Mouse (Mus musculus) embryonic stem cell, embryonic (primary cell): ENCODE results near the gene Eef1a2.

Experiments used
- CTCF ChIA-PET, 4 experiments: fragments of 300-600 bp in 2 of 4; fragments of 350-600 bp in 2 of 4; sonication (Branson Sonifier 250); formaldehyde crosslinking; loops; one replicate each; lab custom pipeline; 2022; ENCODE audit warnings: inconsistent platforms in 2 of 4; lab: Charles Lee
- POLR2A ChIA-PET, 4 experiments: fragments of 300-600 bp in 2 of 4; fragments of 350-600 bp in 2 of 4; sonication (Branson Sonifier 250); formaldehyde crosslinking; loops; one replicate each; lab custom pipeline; 2022; ENCODE audit warnings: antibody characterized with exemption in 4 of 4, inconsistent platforms in 1 of 4; lab: Charles Lee

Eef1a2 gene

GRCm38 (mm10) chr2:181156248-181157121 is at the start of gene Eef1a2:
Gene Eef1a2, minus strand, starts transcription at chr2:181157014.
- ChIA-PET CTCF (interaction anchor here in 2 of 4 experiments (0.6 to 1.1 kb wide), 4 partner anchors 34 to 176 kb away, joined by 3 to 4 read pairs (median 3); no protein-coding TSS in a partner anchor), POLR2A (interaction anchor here in 2 of 4 experiments (0.6 to 1.4 kb wide), 8 partner anchors 13 to 1351 kb away, joined by 3 to 7 read pairs (median 3); partner anchors contain the start of gene Ppdpf (in 1 of the 2))

DNA sequence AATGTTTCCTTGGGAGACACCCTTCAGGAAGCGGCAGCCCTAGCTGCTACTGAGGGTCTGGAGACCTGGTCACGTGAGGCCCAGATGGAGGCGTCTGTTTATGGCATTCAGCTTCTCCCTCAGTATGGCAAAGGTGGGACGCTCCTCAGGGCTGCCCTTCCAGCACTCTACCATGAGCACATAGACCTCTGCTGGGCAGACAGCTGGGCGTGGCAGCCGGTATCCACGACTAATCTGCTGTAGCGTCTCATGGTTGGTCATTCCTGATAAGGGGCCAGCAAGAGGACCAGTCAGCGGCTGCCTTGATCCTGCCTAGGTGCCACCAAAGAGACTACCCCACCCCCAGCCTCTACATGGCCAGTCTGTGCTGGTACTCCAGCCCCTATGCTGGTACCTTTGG is 49.3 kb upstream of the Eef1a2 start:
- ChIA-PET CTCF (no interaction called here), POLR2A (interaction anchor here in 1 of 4 experiments (0.9 kb wide), 1 partner anchor 27 kb away, joined by 3 read pairs; no protein-coding TSS in a partner anchor)

DNA sequence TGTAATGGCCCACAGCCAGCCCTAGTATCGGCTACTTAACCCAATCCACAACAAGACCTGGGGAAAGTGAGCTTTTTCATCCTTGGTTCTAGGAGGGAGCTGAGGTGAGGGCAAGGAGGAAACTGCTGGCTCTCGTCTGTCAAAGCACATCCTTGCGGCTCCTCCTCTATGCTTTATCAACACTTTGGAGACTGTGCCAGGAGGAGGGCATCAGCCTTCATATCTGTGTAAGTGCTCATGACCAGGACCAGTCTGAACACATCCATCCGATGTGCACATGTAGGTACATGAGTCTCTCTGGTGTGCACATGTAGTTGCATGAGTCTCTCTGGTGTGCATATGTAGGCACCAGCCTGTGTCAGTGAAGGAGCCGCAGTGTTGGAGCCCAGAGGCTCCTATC is 48.9 kb upstream of the Eef1a2 start:
- ChIA-PET CTCF (no interaction called here), POLR2A (interaction anchor here in 1 of 4 experiments (0.9 kb wide), 1 partner anchor 27 kb away, joined by 3 read pairs; no protein-coding TSS in a partner anchor)

- CTCF ChIA-PET = interaction anchor here in 1 of 4 experiments (0.6 kb wide), 2 partner anchors 39 to 47 kb away, joined by 3 to 4 read pairs; partner anchors contain the start of gene Helz2
- POLR2A ChIA-PET = interaction anchor here in 2 of 4 experiments (0.6 to 1.4 kb wide), 4 partner anchors 9 to 74 kb away, joined by 3 to 4 read pairs (median 3); partner anchors contain the start of gene Ppdpf (in 1 of the 2)
Measured at GRCm38 (mm10) chr2:181202886-181203285, 46.1 kb upstream of the Eef1a2 start.

GRCm38 (mm10) chr2:181202422-181202821 is 45.6 kb upstream of the Eef1a2 start, which contains the start of gene Ptk6:
Gene Ptk6, minus strand, starts transcription at chr2:181202789.
- POLR2A ChIA-PET = interaction anchor here in 2 of 4 experiments (0.6 to 1.4 kb wide), 4 partner anchors 10 to 74 kb away, joined by 3 to 4 read pairs (median 3); partner anchors contain the start of gene Ppdpf (in 1 of the 2)
- CTCF ChIA-PET = interaction anchor here in 1 of 4 experiments (0.6 kb wide), 1 partner anchor 40 kb away, joined by 3 read pairs; the partner anchor contains the start of gene Helz2

DNA sequence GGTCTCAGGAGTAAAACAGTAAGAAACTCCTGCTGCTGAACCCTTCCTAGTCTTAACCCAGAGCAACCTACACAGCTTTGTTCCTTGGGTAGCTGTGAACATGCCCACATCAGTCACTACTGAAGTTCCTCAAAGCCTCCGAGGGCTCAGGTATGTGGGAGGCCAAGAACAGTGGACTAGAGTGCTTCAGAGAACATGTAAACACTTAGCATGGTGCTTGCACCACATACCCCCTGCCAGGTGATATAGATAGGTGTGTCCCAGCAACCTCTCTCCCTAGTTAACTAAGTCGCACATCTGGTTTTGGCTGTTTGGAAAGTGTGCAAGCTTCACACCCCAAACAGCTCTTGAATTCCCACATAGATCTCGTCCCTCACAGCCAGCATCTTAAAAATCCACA is 44.8 kb upstream of the Eef1a2 start:
- POLR2A ChIA-PET = interaction anchor here in 2 of 4 experiments (0.6 to 1.1 kb wide), 2 partner anchors 15 to 252 kb away, joined by 3 to 4 read pairs; partner anchors contain the start of gene Ppdpf (in 1 of the 2)
- CTCF ChIA-PET = no interaction called here

GRCm38 (mm10) chr2:181196628-181197300 is 40.0 kb upstream of the Eef1a2 start:
- CTCF ChIA-PET = interaction anchor here in 1 of 4 experiments (0.6 kb wide), 1 partner anchor 45 kb away, joined by 3 read pairs; the partner anchor contains the start of gene Helz2
- POLR2A ChIA-PET = interaction anchor here in 2 of 4 experiments (1.4 to 2.1 kb wide), 2 partner anchors 10 to 11 kb away, joined by 3 to 8 read pairs; partner anchors contain the start of gene Ppdpf (in 1 of the 2)

- CTCF ChIA-PET = interaction anchor here in 1 of 4 experiments (0.7 kb wide), 1 partner anchor 114 kb away, joined by 4 read pairs; no protein-coding TSS in a partner anchor
- POLR2A ChIA-PET = interaction anchor here in 1 of 4 experiments (1.0 to 1.3 kb wide), 4 partner anchors 10 to 27 kb away, joined by 3 read pairs; partner anchors contain the start of genes Fndc11, Ptk6 and Srms
Measured at GRCm38 (mm10) chr2:181193044-181193443, 36.2 kb upstream of the Eef1a2 start.

GRCm38 (mm10) chr2:181191936-181192335 is 35.1 kb upstream of the Eef1a2 start:
- ChIA-PET CTCF (no interaction called here), POLR2A (interaction anchor here in 1 of 4 experiments (1.1 to 1.3 kb wide), 2 partner anchors 11 to 21 kb away, joined by 3 read pairs; partner anchors contain the start of genes Ptk6 and Srms)

GRCm38 (mm10) chr2:181191385-181191784 is 34.6 kb upstream of the Eef1a2 start:
- CTCF ChIA-PET = interaction anchor here in 1 of 4 experiments (0.7 kb wide), 1 partner anchor 22 kb away, joined by 4 read pairs; the partner anchor contains the start of gene Srms
- POLR2A ChIA-PET = interaction anchor here in 2 of 4 experiments (1.1 to 1.5 kb wide), 4 partner anchors 22 to 410 kb away, joined by 3 to 5 read pairs (median 4); partner anchors contain the start of gene Fndc11 (in 1 of the 2)

- POLR2A ChIA-PET = interaction anchor here in 3 of 4 experiments (0.5 to 3.5 kb wide), 22 partner anchors 9 to 181 kb away, joined by 3 to 21 read pairs (median 5); partner anchors contain the start of genes Fndc11 (in 2 of the 3), Srms (in 2 of the 3), Arfrp1 (in 1 of the 3) and Zgpat (in 1 of the 3)
- CTCF ChIA-PET = interaction anchor here in 3 of 4 experiments (0.6 to 1.6 kb wide), 11 partner anchors 9 to 489 kb away, joined by 3 to 4 read pairs (median 3); partner anchors contain the start of genes Arfrp1 (in 1 of the 3), Srms (in 1 of the 3) and Zgpat (in 1 of the 3)
Measured at GRCm38 (mm10) chr2:181189321-181189720, 32.5 kb upstream of the Eef1a2 start.

DNA sequence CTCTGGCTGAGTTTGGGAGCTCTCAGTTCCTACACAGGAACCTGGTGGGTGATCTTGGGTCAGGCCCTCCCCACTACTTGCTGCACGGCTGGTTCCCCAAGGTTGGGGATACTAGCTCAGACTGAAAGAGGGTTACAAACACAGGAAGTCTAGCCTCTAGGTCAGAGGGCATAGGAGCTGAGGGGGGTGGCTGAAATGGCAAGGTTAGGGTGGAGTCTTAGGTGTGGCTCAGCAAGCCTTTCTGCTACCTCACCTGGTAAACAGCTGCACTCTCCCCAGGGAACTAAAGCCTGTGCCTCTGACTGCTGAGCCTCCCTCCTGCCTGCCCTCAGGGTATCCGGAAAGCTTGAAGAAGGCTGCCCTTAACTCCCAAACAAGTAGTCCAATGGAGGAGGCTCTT is 31.9 kb upstream of the Eef1a2 start:
- CTCF ChIA-PET = interaction anchor here in 3 of 4 experiments (0.7 to 2.7 kb wide), 10 partner anchors 10 to 490 kb away, joined by 3 to 43 read pairs (median 3); partner anchors contain the start of genes Arfrp1 (in 1 of the 3), Srms (in 1 of the 3) and Zgpat (in 1 of the 3)

GRCm38 (mm10) chr2:181187121-181188000 is 30.5 kb upstream of the Eef1a2 start, which contains the start of gene Ppdpf:
Gene Ppdpf, plus strand, starts transcription at chr2:181187247.
- POLR2A ChIA-PET = interaction anchor here in 3 of 4 experiments (0.5 to 3.5 kb wide), 83 partner anchors 9 to 1068 kb away, joined by 3 to 25 read pairs (median 4); partner anchors contain the start of genes Fndc11 (in 3 of the 3), Arfrp1 (in 2 of the 3), Dnajc5 (in 2 of the 3) and Rtel1 (in 2 of the 3)
- CTCF ChIA-PET = interaction anchor here (0.5 to 2.7 kb wide), 77 partner anchors 9 to 1683 kb away, joined by 3 to 43 read pairs (median 4); partner anchors contain the start of genes Rtel1 (in 4 of the 4), Arfrp1 (in 3 of the 4), Fndc11 (in 3 of the 4) and Srms (in 3 of the 4)

More for the DNA sequence above, 31.9 kb upstream of the Eef1a2 start:
- POLR2A ChIA-PET = interaction anchor here in 3 of 4 experiments (0.6 to 3.5 kb wide), 31 partner anchors 10 to 240 kb away, joined by 3 to 25 read pairs (median 4); partner anchors contain the start of genes Fndc11 (in 2 of the 3), Srms (in 2 of the 3), Arfrp1 (in 1 of the 3) and Rtel1 (in 1 of the 3)

DNA sequence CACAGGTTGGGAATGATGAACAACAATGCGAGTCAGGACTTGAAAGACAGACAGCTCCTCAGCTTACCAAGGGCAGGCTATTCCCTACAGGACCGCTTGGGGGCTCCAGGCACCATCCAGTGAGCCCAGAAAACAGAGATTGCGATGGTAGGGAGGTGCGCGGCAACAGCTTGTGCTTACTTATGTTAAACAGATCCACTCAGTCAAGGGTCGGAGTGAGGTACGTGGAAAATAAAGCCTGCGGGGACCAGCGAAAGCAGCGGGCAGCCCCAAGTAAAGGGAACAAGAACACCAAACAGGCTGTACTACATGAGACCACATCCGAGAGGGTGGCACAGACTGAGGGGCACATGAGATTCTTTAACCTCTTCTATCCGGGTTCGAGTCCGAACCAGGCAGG is 29.8 kb upstream of the Eef1a2 start:
- POLR2A ChIA-PET = interaction anchor here in 3 of 4 experiments (0.5 to 3.5 kb wide), 80 partner anchors 8 to 1068 kb away, joined by 3 to 25 read pairs (median 4); partner anchors contain the start of genes Fndc11 (in 3 of the 3), Arfrp1 (in 2 of the 3), Dnajc5 (in 2 of the 3) and Rtel1 (in 2 of the 3)

DNA sequence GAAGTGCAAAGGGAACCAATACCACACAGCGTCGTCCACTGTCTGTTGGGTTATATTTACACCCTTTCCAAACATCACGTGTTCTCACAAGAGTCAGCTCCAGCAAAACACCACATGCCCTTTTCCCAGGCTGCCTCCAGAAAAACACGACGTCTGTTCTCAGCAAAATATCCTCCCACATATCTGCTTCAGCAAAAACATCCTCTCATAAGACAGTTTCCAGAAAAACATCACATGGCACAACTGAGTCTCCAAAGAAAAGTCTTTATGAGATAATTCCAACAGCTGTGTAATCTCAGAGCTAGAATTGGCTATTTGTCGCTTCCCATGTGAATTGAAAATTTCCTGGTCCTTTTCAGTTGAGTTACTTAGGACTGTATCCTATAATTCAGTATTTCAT is 24.1 kb upstream of the Eef1a2 start:
- ChIA-PET CTCF (no interaction called here), POLR2A (no interaction called here)

More for the DNA sequence above, 29.8 kb upstream of the Eef1a2 start:
- CTCF ChIA-PET = interaction anchor here (0.5 to 2.7 kb wide), 85 partner anchors 8 to 1606 kb away, joined by 3 to 43 read pairs (median 4); partner anchors contain the start of genes Rtel1 (in 4 of the 4), Arfrp1 (in 3 of the 4), Fndc11 (in 3 of the 4) and Srms (in 3 of the 4)
